Mouse (Mus musculus) thymus, adult 2 months (tissue): Measurements from ENCODE around the gene Scarb2. TPM values are rescaled to one million over a fixed set of nuclear protein-coding genes. Genes with fewer than 3 reads are reported as not detected.

ENCODE experiments used
- DNase-seq: peaks from one replicate; pipeline ENCODE4 v3.0.0; 2021
- H3K27ac ChIP-seq: fragments of 200-500 bp; 2 replicates; pipeline ENCODE4 v1.5.1; 2012; ENCODE audit warnings: low read length, control low read depth; ENCODE audit not compliant: control insufficient read depth, insufficient read depth
- H3K27me3 ChIP-seq: fragments of 200-500 bp; 2 replicates; pipeline ENCODE4 v1.6.1; 2012; ENCODE audit warnings: mild to moderate bottlenecking, low read length, moderate library complexity, mixed read lengths; ENCODE audit not compliant: control insufficient read depth, insufficient read depth
- H3K36me3 ChIP-seq: fragments of 200-500 bp; 2 replicates; pipeline ENCODE4 v1.6.1; 2012; ENCODE audit warnings: mild to moderate bottlenecking, low read length, moderate library complexity; ENCODE audit not compliant: control insufficient read depth, insufficient read depth
- H3K4me1 ChIP-seq: fragments of 200-500 bp; replicated peaks from 2 replicates; pipeline ENCODE4 v1.6.1; 2012; ENCODE audit warnings: low read length; ENCODE audit not compliant: control insufficient read depth, insufficient read depth
- H3K4me3 ChIP-seq: fragments of 200-500 bp; 2 replicates; pipeline ENCODE4 v1.5.1; 2012; ENCODE audit warnings: mild to moderate bottlenecking, low read length, control low read depth, moderate library complexity; ENCODE audit not compliant: control insufficient read depth, insufficient read depth
- CTCF ChIP-seq: fragments of 200-500 bp; IDR thresholded peaks from 2 replicates; pipeline ENCODE4 v1.5.1; 2012; ENCODE audit warnings: mild to moderate bottlenecking, control low read depth, low read length, moderate library complexity, borderline replicate concordance; ENCODE audit not compliant: control insufficient read depth, poor library complexity, insufficient read depth; ENCODE audit errors: extremely low read depth
- POLR2A ChIP-seq: fragments of 200-500 bp; IDR thresholded peaks from 2 replicates; pipeline ENCODE4 v1.6.1; 2012; ENCODE audit warnings: mild to moderate bottlenecking, low read length, control low read depth, moderate library complexity; ENCODE audit not compliant: control insufficient read depth, poor library complexity, insufficient read depth; ENCODE audit errors: extremely low read depth
- WGBS: fragments of 180-500 bp; shearing (Covaris S2); methylation state at CpG from one replicate; pipeline ENCODE4 v1.1.7; 2018; 5-methylcytosine and 5-hydroxymethylcytosine counted together
- polyA plus RNA-seq: library from polyadenylated mRNA; depleted of rRNA; stranded (reverse); fragments of >200 nt; gene quantifications from 2 replicates; pipeline ENCODE4 v1.2.3, GENCODE M21; 2012

Scarb2 gene
- polyA plus RNA-seq, 1 experiment: 40.2 TPM

GRCm38 (mm10) chr5:92488961-92489360 lies 17.7 kb downstream of the Scarb2 start:
- WGBS: 20% methylated on average over 7 of the region's 7 CpGs
- peak overlapping the region; percentile 99 for H3K27ac ChIP-seq
- TF ChIP-seq POLR2A (no peak), CTCF (no peak)
- H3K4me3 ChIP-seq: peak overlapping the region; percentile 22
- H3K36me3 ChIP-seq: peaks cover 8% of the 10 kb centered on the region; the same call in 1 of the 2 replicates
- DNase-seq: peak; percentile 34
- peaks cover 40% of the 10 kb centered on the region for H3K4me1 ChIP-seq
- no peaks in the 10 kb centered on the region for H3K27me3 ChIP-seq

GRCm38 (mm10) chr5:92488408-92488807 lies 18.2 kb downstream of the Scarb2 start:
- H3K27ac ChIP-seq: peak overlapping the region; percentile 99
- no peaks in the 10 kb centered on the region for H3K27me3 ChIP-seq
- peaks cover 11% of the 10 kb centered on the region for H3K36me3 ChIP-seq
- DNase-seq: peak; percentile 29
- TF ChIP-seq POLR2A: no peak
- no peak for TF ChIP-seq CTCF
- peaks cover 39% of the 10 kb centered on the region for H3K4me1 ChIP-seq
- H3K4me3 ChIP-seq: no peak overlapping the region
- 85% methylated on average over 3 of the region's 3 CpGs for WGBS

- TF ChIP-seq CTCF: no peak
- Histone ChIP-seq H3K4me3 (no peak overlapping the region), H3K27me3 (no peaks in the 10 kb centered on the region), H3K27ac (no peak overlapping the region), H3K36me3 (peaks cover 19% of the 10 kb centered on the region), H3K4me1 (peaks cover 32% of the 10 kb centered on the region)
- 95% methylated on average over 3 of the region's 3 CpGs for WGBS
- DNase-seq: no peak
Observed at GRCm38 (mm10) chr5:92486758-92487157, 19.9 kb downstream of the Scarb2 start.

GRCm38 (mm10) chr5:92484880-92485279 lies 21.8 kb downstream of the Scarb2 start:
- Histone ChIP-seq H3K27ac (peak overlapping the region; percentile 53), H3K4me3 (no peak overlapping the region), H3K36me3 (peaks cover 19% of the 10 kb centered on the region), H3K4me1 (peaks cover 25% of the 10 kb centered on the region), H3K27me3 (no peaks in the 10 kb centered on the region)
- 30% methylated on average over 7 of the region's 7 CpGs for WGBS
- TF ChIP-seq POLR2A: no peak
- TF ChIP-seq CTCF: no peak
- DNase-seq: peak; percentile 74

GRCm38 (mm10) chr5:92472863-92473262 lies 33.8 kb downstream of the Scarb2 start:
- TF ChIP-seq POLR2A: no peak
- no peak for TF ChIP-seq CTCF
- peaks cover 24% of the 10 kb centered on the region for H3K4me1 ChIP-seq
- no peak overlapping the region for H3K4me3 ChIP-seq
- no peaks in the 10 kb centered on the region for H3K27me3 ChIP-seq
- DNase-seq: no peak
- no peak overlapping the region for H3K27ac ChIP-seq
- 95% methylated on average over 5 of the region's 5 CpGs for WGBS
- 0 out of 2 replicates have a peak, but pooled peaks cover 4% of the 10 kb centered on the region for H3K36me3 ChIP-seq

- no peak overlapping the region for H3K27ac ChIP-seq
- no peak overlapping the region for H3K4me3 ChIP-seq
- TF ChIP-seq CTCF: no peak
- TF ChIP-seq POLR2A: no peak
- DNase-seq: no peak
- H3K27me3 ChIP-seq: no peaks in the 10 kb centered on the region
- peaks cover 37% of the 10 kb centered on the region for H3K4me1 ChIP-seq
- WGBS: 95% methylated on average over 4 of the region's 4 CpGs
- H3K36me3 ChIP-seq: 0 out of 2 replicates have a peak, but pooled peaks cover 4% of the 10 kb centered on the region
Observed at GRCm38 (mm10) chr5:92471531-92471930, 35.1 kb downstream of the Scarb2 start.

GRCm38 (mm10) chr5:92469201-92470130 lies 37.2 kb downstream of the Scarb2 start:
- H3K27ac ChIP-seq: peak overlapping the region; percentile 5; the same call in 1 of the 2 replicates

More at GRCm38 (mm10) chr5:92469201-92470130, 37.2 kb downstream of the Scarb2 start:
- H3K4me3 ChIP-seq: no peak overlapping the region
- TF ChIP-seq CTCF: no peak
- TF ChIP-seq POLR2A: no peak
- 90% methylated on average over 18 of the region's 18 CpGs for WGBS
- no peaks in the 10 kb centered on the region for H3K27me3 ChIP-seq
- H3K4me1 ChIP-seq: peaks cover 37% of the 10 kb centered on the region
- no peak for DNase-seq
- H3K36me3 ChIP-seq: no peaks in the 10 kb centered on the region
